Mouse (Mus musculus) liver, embryonic 16.5 days (tissue): ENCODE measurements around the gene Mmaa. TPM values are rescaled to one million over a fixed set of nuclear protein-coding genes. Genes with fewer than 3 reads are reported as not detected.
A peak's percentile ranks its signal among the peaks of the same experiment; 100 is the strongest.

Experiments
- ATAC-seq: fragments of 200-750 bp; cut with Nextera tagmentation; 2 replicates; pipeline ENCODE4 v1.8.0; 2017; ENCODE audit warnings: low read depth, mild to moderate bottlenecking, moderate number of reproducible peaks, moderate library complexity
- H3K27ac ChIP-seq: fragments of 300-500 bp; sonication (generic); 2 replicates; pipeline ENCODE4 v1.5.1; 2014; ENCODE audit warnings: mild to moderate bottlenecking, low read length
- H3K27me3 ChIP-seq: fragments of 300-500 bp; sonication (generic); 2 replicates; pipeline ENCODE4 v1.6.1; 2014; ENCODE audit warnings: low read depth, low read length, mixed read lengths; ENCODE audit not compliant: control insufficient read depth, insufficient read depth
- H3K36me3 ChIP-seq: fragments of 300-500 bp; sonication (generic); 2 replicates; pipeline ENCODE4 v1.6.1; 2014; ENCODE audit warnings: mild to moderate bottlenecking; ENCODE audit not compliant: control insufficient read depth, insufficient read depth
- H3K4me1 ChIP-seq: fragments of 300-500 bp; sonication (generic); 2 replicates; pipeline ENCODE4 v1.6.1; 2014; ENCODE audit warnings: low read depth, low read length, mixed read lengths; ENCODE audit not compliant: control insufficient read depth
- H3K4me2 ChIP-seq: fragments of 300-500 bp; sonication (generic); 2 replicates; pipeline ENCODE4 v1.6.1; 2014; ENCODE audit warnings: low read depth, low read length, mixed read lengths
- H3K4me3 ChIP-seq: fragments of 300-500 bp; sonication (generic); 2 replicates; pipeline ENCODE4 v1.5.1; 2014; ENCODE audit warnings: low read depth, mild to moderate bottlenecking, low read length
- H3K9ac ChIP-seq: fragments of 300-500 bp; sonication (generic); 2 replicates; pipeline ENCODE4 v1.6.1; 2014; ENCODE audit warnings: low read depth, low read length
- H3K9me3 ChIP-seq: fragments of 300-500 bp; sonication (generic); replicated peaks from 2 replicates; pipeline ENCODE4 v1.6.1; 2016; ENCODE audit warnings: low read length; ENCODE audit not compliant: control insufficient read depth
- WGBS: fragments of 180-500 bp; shearing (Covaris S2); extraction: QIAGEN DNeasy Blood & Tissue Kit; methylation state at CpG from one replicate; pipeline ENCODE4 v1.1.7; 2014; ENCODE audit not compliant: insufficient replicate concordance; 5-methylcytosine and 5-hydroxymethylcytosine counted together
- polyA plus RNA-seq: library from polyadenylated mRNA; unstranded; fragments of >200 nt; fragmentation: Nextera tagmentation; extraction: Ambion mirVana; gene quantifications from 2 replicates; pipeline ENCODE4 v1.2.1, GENCODE M21; 2015

The Mmaa gene
- polyA plus RNA-seq, 1 experiment from 2014 or later = 4.7 TPM

DNA sequence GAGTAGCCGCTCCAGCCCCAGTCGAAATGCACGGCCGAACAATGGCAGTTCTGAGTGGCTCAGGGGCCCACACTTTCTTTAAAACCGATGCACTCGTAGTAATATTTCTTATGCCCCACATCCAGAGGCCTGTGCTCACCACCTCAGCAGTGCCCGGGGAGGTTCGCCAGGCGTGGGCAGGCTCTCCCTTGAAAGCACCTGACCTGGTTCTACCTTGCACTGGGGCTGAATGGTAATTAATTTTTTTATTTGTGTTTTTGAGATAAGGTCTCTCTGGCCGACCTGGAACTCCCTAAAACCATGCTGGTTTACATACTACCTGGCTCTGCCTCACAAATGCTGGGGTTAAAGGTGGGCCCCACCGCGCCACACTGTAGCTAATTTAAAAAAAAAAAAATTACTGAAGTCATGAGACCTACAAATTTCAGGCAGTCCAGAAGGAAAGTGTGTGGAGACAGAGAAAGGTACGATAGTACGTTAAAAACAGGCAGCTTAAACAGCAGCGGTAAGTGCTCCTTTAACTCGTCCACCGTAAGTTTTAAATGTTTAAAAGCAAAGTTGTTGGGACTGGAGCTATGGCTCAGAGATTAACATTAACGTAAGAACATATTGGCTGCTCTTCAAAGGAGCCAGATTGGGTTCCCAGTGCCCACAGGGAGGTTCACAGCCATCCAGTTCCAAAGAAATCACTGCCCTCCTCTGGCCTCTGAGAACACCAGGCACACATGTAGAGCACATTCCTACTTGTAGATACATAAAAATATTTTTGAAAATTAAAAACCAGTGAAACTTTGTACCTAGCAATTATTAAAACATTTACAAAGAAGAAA, 754 bp upstream of the Mmaa start:
- ATAC-seq = no peak
- Histone ChIP-seq H3K27ac (peak overlapping the region; percentile 77), H3K27me3 (no peaks in the 10 kb centered on the region), H3K4me2 (peak overlapping the region; percentile 77), H3K36me3 (no peaks in the 10 kb centered on the region), H3K4me1 (peaks cover 13% of the 10 kb centered on the region; the same call in 1 of the 2 replicates), H3K4me3 (peak overlapping the region; percentile 69), H3K9me3 (no peaks in the 10 kb centered on the region), H3K9ac (peak overlapping the region; percentile 67)
- 13% methylated on average over 18 of the region's 18 CpGs for WGBS

DNA sequence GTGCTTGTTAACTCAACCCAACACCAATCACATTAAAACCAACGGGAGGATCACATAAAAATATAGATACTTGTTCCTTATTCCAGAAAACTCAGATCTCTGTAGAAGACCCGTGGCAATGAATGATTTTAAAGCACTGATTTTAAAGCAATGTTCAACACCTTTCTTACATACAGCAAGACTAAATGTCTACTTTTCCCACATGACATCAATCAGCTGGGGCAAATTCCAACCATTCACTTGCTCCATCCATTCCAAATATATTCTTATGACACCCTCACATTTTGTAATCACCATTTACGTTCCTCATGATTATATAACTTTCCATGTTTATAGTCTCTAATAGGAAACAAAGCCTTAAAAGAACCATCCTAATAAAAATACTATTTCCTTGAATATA, 896 bp downstream of the Mmaa start:
- H3K4me2 ChIP-seq = peak overlapping the region; percentile 77
- H3K27ac ChIP-seq = no peak overlapping the region
- H3K9me3 ChIP-seq = no peaks in the 10 kb centered on the region
- H3K36me3 ChIP-seq = no peaks in the 10 kb centered on the region
- no peak overlapping the region for H3K4me3 ChIP-seq
- peaks cover 13% of the 10 kb centered on the region; the same call in 1 of the 2 replicates for H3K4me1 ChIP-seq
- H3K27me3 ChIP-seq = no peaks in the 10 kb centered on the region
- ATAC-seq = no peak
- WGBS = 41% methylated on average over 3 of the region's 3 CpGs
- no peak overlapping the region for H3K9ac ChIP-seq

DNA sequence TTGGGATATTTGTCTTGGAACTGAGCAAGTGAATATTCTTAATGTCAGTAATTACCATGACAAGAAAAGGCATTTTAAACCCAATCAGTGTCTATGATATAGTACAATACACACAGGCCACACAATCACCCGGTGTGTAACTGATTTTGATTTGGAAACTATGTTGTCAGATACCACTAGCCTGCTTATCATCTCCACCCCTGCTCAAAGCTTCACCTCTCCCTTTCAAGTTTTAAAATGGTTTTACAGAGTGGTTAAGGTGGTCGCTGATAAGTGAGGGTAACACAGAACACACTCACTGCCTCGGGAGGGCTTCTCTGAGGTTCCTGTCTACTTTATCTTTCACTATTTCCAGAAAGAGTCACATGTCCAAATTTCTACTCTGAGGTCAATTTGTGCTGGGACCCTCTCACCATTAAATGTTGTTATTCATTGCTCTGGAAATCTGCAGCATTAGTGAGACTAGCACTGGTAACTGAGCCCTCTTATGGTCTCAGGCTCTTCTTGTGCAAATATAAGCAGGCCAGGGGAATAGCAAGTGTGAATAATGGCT, 1.9 kb downstream of the Mmaa start:
- H3K27me3 ChIP-seq = no peaks in the 10 kb centered on the region
- H3K4me2 ChIP-seq = no peak overlapping the region
- H3K36me3 ChIP-seq = no peaks in the 10 kb centered on the region
- H3K9me3 ChIP-seq = no peaks in the 10 kb centered on the region
- no peak overlapping the region for H3K9ac ChIP-seq
- H3K4me3 ChIP-seq = no peak overlapping the region
- H3K27ac ChIP-seq = no peak overlapping the region
- 23% methylated on average over 3 of the region's 3 CpGs for WGBS
- H3K4me1 ChIP-seq = peaks cover 13% of the 10 kb centered on the region; the same call in 1 of the 2 replicates
- ATAC-seq = no peak

DNA sequence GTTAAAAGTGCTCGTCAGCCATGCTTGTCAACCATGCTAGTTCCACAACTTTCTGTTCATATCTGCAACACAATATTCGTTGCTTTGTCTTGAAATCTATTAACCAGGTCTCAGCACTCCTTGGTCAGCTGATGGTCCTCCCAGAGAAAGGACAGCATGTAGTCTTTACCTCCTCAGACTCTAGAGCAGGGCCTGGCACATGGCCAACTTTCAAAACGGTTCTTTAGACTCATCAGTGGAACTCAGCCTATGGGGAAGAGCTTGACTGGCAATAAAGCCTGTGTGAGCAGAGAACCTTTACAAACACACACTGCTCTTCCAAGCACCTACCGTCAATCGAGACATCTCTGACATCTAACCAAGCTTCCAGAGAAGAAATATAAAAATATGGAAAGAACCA, 5.1 kb downstream of the Mmaa start:
- Histone ChIP-seq H3K27me3 (no peaks in the 10 kb centered on the region), H3K4me1 (peaks cover 8% of the 10 kb centered on the region; the same call in 1 of the 2 replicates), H3K9ac (no peak overlapping the region), H3K36me3 (no peaks in the 10 kb centered on the region), H3K27ac (no peak overlapping the region), H3K4me3 (no peak overlapping the region), H3K4me2 (no peak overlapping the region), H3K9me3 (no peaks in the 10 kb centered on the region)
- no peak for ATAC-seq
- 58% methylated on average over 5 of the region's 5 CpGs for WGBS

DNA sequence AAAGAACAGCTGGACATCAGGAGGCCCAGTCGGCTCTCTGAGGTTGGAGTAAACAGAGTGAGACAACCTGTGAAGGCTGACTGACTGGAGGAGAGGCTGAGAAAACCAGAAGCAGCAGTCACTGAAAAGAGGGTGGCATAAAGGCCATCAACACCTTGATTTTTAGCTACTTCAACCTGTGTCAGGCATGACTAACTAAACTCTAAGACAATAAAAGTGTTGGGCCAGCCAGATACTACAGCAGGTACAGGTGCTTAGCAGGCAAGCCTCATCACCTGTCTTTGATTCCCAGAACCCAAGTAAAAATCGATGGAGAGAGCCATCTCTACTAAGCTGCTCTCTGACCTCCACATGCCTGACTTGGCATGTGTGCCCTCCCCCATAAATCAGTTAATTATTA, 6.1 kb downstream of the Mmaa start:
- Histone ChIP-seq H3K9ac (no peak overlapping the region), H3K4me3 (no peak overlapping the region), H3K4me1 (peaks cover 8% of the 10 kb centered on the region; the same call in 1 of the 2 replicates), H3K27me3 (no peaks in the 10 kb centered on the region), H3K27ac (no peak overlapping the region), H3K4me2 (no peak overlapping the region), H3K36me3 (no peaks in the 10 kb centered on the region), H3K9me3 (no peaks in the 10 kb centered on the region)
- ATAC-seq = no peak
- whole genome bisulfite sequencing = 49% methylated on average over 2 of the region's 2 CpGs

DNA sequence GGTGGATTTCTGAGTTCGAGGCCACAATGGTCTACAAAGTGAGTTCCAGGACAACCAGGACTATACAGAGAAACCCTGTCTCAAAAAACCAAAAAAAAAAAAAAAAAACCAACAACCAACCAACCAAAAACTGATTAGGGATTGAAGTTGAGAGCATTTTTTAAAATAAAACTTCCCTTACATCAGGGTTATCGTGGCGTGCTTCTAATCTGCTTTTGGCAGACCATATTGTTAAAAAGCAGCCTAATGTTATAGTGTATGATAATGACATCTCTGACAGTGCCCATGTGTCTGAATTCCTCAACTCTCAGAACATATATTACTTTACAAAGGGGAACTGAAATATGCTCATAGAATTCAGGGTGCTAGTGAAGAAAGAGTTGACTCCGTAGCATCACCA, 6.5 kb downstream of the Mmaa start:
- 54% methylated on average over 4 of the region's 4 CpGs for WGBS
- Histone ChIP-seq H3K27ac (no peak overlapping the region), H3K27me3 (no peaks in the 10 kb centered on the region), H3K36me3 (no peaks in the 10 kb centered on the region), H3K4me3 (no peak overlapping the region), H3K4me2 (no peak overlapping the region), H3K9ac (no peak overlapping the region), H3K4me1 (peaks cover 6% of the 10 kb centered on the region; the same call in 1 of the 2 replicates), H3K9me3 (no peaks in the 10 kb centered on the region)
- no peak for ATAC-seq

DNA sequence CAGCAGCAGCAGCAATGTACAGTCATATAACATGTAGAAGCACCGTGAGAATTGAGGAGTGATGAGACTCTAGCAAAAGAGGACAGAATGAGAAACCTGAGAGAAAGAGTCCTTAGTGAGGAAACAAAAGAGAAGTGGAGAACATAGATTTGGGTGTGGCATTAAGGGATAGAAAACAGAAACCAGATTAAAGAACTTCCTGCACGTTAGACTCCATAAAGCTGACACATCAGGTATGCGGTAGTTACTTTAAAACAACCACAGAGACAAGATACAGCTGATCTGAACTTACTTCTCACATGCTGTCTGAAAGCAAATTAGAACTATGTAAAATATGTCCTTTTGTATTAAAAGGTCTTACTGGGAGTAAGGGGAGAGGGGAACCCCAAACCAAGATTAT, 8.3 kb downstream of the Mmaa start:
- WGBS = 61% methylated on average over 3 of the region's 3 CpGs
- H3K27ac ChIP-seq = no peak overlapping the region
- no peak for ATAC-seq
- no peaks in the 10 kb centered on the region for H3K4me1 ChIP-seq
- H3K4me3 ChIP-seq = no peak overlapping the region
- no peaks in the 10 kb centered on the region for H3K9me3 ChIP-seq
- no peak overlapping the region for H3K4me2 ChIP-seq
- no peaks in the 10 kb centered on the region for H3K27me3 ChIP-seq
- H3K36me3 ChIP-seq = no peaks in the 10 kb centered on the region
- H3K9ac ChIP-seq = no peak overlapping the region

DNA sequence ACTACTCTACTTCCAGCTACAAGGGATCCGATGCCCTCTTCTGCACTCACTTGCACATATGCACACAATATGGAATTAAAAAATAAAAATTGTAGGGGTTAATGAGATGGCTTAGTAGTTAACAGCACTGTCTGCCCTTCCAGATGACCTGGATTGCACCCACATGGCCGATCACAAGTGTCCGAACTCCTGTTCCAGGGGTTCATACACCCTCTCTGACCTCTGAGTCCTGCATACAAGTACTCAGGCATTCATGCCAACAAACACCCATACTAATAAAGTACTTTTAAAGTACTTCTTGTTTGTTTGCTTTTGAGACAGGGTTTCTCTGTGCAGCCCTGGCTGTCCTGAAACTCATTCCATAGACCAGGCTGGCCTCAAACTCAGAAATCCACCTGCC, 10.1 kb downstream of the Mmaa start:
- WGBS = 76% methylated on average over 3 of the region's 3 CpGs
- Histone ChIP-seq H3K9me3 (no peaks in the 10 kb centered on the region), H3K4me2 (no peak overlapping the region), H3K27me3 (no peaks in the 10 kb centered on the region), H3K27ac (no peak overlapping the region), H3K4me3 (no peak overlapping the region), H3K36me3 (no peaks in the 10 kb centered on the region), H3K9ac (no peak overlapping the region), H3K4me1 (no peaks in the 10 kb centered on the region)
- no peak for ATAC-seq

DNA sequence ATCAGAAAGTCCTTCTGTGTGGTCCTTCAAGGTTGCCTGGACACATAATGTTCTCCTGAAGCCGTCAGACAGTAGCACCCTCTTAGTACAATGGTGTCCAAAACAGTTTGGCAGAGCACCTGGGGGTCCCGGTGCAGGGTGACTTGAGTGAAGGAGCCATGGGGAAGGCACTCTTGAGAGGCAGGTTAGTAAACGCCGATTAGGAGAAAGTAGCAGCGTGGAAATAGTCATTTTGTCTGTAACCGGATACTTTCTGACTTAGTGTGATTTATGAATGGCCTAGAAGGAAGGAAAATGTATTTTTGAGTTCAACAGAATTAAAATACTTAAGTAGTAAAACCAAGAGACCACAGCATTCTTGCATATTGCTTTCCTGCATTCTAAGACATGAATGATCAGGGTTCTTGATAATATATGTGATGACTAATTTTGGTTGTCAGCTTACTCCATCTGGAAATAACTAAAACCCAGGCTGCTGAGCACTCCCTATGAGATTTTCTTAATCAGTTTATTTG, 13.3 kb downstream of the Mmaa start:
- H3K27ac ChIP-seq = no peak overlapping the region
- no peaks in the 10 kb centered on the region for H3K27me3 ChIP-seq
- no peaks in the 10 kb centered on the region for H3K36me3 ChIP-seq
- no peak overlapping the region for H3K4me2 ChIP-seq
- 64% methylated on average over 6 of the region's 6 CpGs for WGBS
- H3K9me3 ChIP-seq = no peaks in the 10 kb centered on the region
- no peak overlapping the region for H3K9ac ChIP-seq
- no peak for ATAC-seq
- no peak overlapping the region for H3K4me3 ChIP-seq
- no peaks in the 10 kb centered on the region for H3K4me1 ChIP-seq
